Mouse (Mus musculus) monocyte, adult 2 months (primary cell): ENCODE data around the gene Lrrn4cl.
A peak's percentile ranks its signal among the peaks of the same experiment; 100 is the strongest.
"Not testable (repeated sequence)": the region's sequence is repeated elsewhere in the genome, so short reads cannot be mapped to it uniquely, and the experiment has no call there.

Experiments
- DNase-seq, 2 experiments: peaks; one replicate each; pipeline ENCODE4 v3.0.0; 2022; ENCODE audit warnings: low spot score in 2 of 2, low read depth in 1 of 2

The Lrrn4cl gene

DNA sequence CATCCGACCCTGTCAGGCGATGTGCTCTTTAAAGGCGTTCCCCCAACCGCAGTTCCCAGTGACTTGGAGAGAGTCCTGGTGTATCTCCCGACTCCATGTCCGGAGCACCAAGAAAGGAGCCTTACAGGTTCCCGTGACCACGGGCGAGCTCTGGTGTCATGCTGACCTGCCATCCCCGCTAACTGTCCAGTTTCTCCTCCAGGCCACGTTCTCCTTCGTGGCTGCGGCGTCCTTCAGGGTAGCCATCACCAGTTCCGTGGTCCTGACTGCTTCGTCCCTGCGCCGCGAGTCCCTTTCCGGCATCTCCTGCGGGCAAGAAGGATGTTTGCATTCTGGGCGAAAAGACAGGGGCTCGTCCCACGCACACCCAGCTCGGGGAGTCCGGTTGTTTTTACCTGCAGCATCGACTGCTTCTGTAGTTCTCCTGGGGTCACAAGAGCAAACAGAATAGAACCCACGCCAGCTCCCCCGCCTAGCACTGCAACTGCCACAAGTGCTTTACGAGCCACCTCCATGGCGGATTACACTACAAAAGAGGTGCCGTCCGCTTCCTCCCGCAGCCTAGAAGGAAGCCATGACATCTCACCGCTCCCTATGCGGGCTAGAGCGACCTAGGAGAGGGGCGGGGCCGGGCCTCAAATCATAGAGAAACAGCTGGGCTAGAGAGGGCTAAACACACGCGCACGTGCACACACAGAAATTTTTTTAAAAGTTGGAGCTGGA is 29.9 kb downstream of the Lrrn4cl start, which contains the start of gene Uqcc3:
TSS of gene Uqcc3 (minus strand) at position 613 of the 723 bp plus-strand sequence.
- DNase-seq, result peak; percentile 72 to 85

DNA sequence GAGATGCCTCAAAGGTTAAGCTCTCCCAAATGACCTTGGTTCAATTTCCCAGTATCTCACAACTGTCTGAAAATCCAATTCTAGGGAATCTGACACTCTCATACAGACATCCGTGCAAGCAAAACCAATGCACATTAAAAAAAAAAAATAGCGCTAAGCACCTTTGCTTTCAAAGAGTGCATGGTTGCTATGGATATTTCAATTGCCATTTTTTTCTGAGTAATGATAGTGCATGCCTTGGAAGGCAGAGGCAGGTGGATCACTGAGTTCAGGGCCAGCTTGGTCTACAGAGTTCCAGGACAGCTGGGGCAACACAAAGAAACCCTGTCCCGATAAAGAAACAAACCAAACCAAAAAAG is 30.4 kb downstream of the Lrrn4cl start:
- no peak for DNase-seq

GRCm38 (mm10) chr19:8883616-8884015 is 33.0 kb downstream of the Lrrn4cl start, which contains the start of the genes Lbhd1 and Gm49403:
Gene Lbhd1, plus strand, starts transcription at chr19:8883732.
Gene Gm49403, plus strand, starts transcription at chr19:8883930.
- no peak for DNase-seq

- no peak for DNase-seq
These were observed 36.5 kb downstream of the Lrrn4cl start for GRCm38 (mm10) chr19:8886916-8887584.

GRCm38 (mm10) chr19:8887585-8888463 is 37.3 kb downstream of the Lrrn4cl start:
- no peak for DNase-seq

GRCm38 (mm10) chr19:8888511-8889385 is 38.2 kb downstream of the Lrrn4cl start, which contains the start of the genes 1810009A15Rik and Gm49416:
Gene 1810009A15Rik, plus strand, starts transcription at chr19:8888853.
Gene Gm49416, plus strand, starts transcription at chr19:8888926.
- peak; percentile 88 to 89 for DNase-seq

DNA sequence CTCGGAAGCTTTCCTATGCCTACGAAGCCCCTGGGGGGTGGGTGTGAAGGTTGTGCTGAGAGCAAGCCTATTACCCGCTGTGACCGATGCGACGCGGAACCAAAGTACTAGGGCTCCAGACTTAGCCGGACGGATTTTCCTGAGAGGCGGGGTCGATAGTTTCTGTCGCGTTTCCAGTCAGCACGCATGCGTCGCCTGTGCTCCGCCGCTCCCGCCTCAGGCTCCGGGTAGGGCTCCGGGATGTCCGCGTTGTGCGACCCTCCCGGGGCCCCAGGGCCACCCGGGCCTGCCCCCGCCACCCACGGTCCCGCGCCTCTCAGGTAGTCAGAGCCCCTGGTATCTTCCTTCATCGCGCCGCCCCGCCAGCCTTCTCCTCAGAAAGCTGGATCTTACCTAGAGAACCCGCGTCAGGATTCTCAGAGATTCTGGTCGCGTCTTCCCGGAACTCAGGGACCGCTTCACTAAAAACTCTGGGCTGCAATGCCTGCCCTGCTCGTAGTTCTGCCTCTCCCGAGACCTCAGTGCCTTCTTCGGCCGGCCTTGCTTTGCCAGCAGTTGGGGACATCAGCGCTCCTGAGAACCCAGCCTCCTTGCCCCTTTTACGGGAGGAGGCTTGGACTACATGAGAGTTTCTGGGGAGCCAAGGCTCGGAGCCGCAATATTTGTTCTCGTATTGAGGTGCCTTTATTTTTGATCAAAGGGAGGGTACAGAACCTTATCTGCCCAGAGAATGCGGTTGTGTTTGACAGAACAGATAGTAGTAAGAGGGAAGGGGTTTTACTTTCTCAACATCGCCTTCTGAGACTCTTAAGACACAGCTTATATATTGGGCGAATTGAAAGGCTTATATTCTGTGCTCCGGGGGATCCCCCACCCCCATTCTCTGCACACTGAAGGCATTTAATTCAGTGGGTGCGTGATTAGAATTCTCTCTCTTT is 42.5 kb downstream of the Lrrn4cl start, which contains the start of gene Ints5:
TSS of gene Ints5 (plus strand) at position 177 of the 938 bp plus-strand sequence.
- peak; percentile 50 to 70 for DNase-seq

- DNase-seq, result no peak
These were observed 44.9 kb downstream of the Lrrn4cl start for GRCm38 (mm10) chr19:8895397-8895960.

DNA sequence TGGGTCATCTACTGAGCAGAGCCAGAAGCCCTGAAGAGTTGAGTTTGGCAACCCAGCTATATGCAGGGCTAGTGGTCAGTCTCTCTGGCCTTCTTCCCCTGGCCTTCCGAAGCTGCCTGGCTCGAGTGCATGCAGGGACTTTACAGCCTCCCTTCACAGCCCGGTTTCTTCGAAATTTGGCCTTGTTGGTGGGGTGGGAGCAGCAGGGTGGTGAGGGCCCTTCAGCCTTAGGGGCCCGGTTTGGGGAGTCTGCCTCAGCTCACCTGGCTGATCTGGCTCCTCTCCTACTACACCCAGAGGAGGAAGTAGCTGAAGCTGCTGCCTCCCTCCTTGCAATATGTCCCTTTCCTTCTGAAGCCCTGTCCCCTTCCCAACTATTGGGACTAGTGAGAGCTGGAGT is 45.7 kb downstream of the Lrrn4cl start:
- not testable (repeated sequence) for DNase-seq

- not testable (repeated sequence) for DNase-seq
These were observed 46.8 kb downstream of the Lrrn4cl start for GRCm38 (mm10) chr19:8897211-8897864.

DNA sequence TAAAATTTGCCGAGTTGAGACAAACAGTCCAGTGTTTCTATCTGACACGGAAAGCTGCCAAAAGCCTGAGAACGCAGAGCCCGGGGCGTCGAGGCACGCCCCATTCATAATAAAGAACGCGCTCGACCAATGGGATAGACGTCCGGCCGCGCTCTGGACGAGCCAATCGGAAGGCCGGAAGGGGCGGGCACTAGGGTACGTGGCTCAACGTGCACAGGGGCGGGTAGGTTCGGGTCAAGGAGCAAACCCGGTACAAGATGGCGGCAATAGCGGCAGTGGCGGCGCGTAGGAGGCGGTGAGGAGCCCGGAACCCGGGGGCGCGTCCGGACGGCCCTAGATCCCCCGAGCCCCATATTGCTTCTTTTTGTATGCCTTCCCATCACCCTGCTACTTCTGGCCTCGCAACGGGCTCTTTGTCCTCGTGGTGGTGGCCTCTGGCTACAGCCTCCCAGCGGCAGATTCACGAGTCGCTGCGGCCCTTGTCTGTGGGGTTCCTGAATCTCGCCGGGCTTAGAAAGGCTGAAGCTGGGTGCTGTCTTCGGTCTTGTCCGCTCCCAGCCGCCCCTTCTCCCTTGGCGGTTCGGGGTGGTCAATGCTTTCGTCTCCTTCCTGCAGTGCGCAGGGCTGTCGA is 47.4 kb downstream of the Lrrn4cl start, which contains the start of gene Ganab:
TSS of gene Ganab (plus strand) at position 207 of the 631 bp plus-strand sequence.
- DNase-seq, result peak; percentile 87 to 90

DNA sequence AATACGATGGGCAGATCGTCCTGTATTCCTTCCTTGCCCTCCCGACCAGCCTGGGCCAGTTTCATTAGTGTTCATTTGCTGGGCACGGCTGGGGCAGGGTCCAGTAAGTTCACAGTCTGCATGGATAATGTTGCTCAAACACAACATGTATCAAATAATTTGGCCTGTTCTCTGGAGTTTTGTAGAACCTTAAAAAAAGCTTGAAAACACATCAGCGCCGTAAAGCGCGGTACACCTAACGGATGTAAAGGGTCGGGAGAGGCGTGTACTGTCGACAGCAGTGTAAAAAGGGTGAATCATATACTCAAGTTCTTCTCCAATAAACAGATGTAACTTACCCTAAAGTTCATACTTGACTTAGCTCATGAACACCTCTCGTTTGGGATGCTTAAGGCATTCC is 48.0 kb downstream of the Lrrn4cl start:
- no peak for DNase-seq

DNA sequence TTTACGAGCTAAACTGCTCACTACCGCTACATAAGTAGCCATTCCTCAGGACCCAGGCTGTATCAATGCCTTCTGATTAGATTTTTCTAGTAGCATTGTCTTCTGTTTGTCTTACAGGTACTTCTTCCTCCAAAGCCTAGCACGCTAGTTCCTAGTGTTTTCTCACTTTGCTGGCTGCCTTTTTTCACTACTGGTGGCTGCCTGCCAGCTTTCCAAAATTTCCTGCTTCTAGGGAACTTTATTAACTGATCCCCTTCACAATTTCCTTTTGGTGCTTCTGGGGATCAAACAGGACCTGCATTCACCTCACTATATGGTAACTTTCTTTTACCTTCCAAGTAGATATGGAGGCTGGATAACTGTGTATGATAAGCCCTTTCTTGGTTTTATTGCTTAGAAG is 48.5 kb downstream of the Lrrn4cl start:
- no peak for DNase-seq

DNA sequence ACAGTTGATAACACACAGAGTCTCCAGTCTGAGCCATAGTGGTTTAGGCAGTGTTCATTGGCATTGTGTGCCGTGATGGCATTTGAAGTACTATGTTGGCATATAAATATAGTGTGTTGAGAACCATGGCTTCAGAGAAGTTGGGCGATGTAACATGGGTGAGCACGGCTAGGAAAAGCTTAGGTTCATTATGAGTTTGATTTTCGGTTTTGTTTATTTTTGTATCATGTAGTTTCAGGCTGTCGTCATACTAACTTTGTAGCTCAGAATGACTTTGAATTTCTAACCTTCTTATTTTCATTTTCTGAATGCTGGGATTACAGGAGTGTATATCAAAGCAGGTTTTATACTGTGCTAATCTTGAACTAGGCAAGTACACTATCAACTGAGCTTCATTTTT is 52.8 kb downstream of the Lrrn4cl start:
- DNase-seq, result no peak
